Mouse (Mus musculus): ENCODE measurements around the gene Hsd17b2. TPM values are rescaled to one million over a fixed set of nuclear protein-coding genes. Genes with fewer than 3 reads are reported as not detected.
"Not testable (repeated sequence)": the region's sequence is repeated elsewhere in the genome, so short reads cannot be mapped to it uniquely, and the experiment has no call there.

Gene Hsd17b2
- polyA plus RNA-seq, 1 experiment = 3.0 TPM

DNA sequence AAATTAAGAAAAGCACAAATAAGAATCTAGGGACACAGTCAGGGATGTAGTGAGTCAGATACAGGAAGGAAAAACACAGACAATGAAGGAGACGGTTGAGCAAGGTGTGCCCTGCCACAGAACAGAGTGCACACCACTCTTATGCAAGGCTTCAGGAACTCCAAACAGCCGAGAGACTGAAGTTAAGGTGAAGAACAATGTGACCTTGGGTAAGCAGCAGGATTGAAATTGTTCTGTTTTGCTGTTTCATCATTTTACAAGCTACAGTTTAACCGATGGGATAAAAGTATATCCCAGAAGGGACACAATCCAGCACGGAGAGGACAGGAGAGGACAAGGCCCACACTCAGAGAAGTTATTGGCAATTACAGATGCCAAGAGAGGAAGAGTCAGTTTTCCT, 26.5 kb downstream of the Hsd17b2 start:
- Histone ChIP-seq H3K27ac (ENCODE audit: insufficient read depth, low read depth, low read length) (no peak overlapping the region), H3K27me3 (replicated peaks; ENCODE audit: control insufficient read depth, insufficient read depth, low read length) (no peaks in the 10 kb centered on the region), H3K4me1 (ENCODE audit: control insufficient read depth, insufficient read depth, low read length) (peaks cover 3% of the 10 kb centered on the region; the same call in 1 of the 2 replicates), H3K36me3 (ENCODE audit: control insufficient read depth, insufficient read depth, low read length) (no peaks in the 10 kb centered on the region), H3K4me3 (ENCODE audit: insufficient read depth, low read depth, low read length) (no peak overlapping the region)
- TF ChIP-seq POLR2A (IDR thresholded peaks at IDR 0.05; ENCODE audit: low read depth, low read length) = no peak
- TF ChIP-seq CTCF (conservative IDR thresholded peaks at IDR 0.05; ENCODE audit: insufficient read depth, insufficient read length, low read depth, low read length) = no peak
- 58% methylated on average over 4 of the region's 4 CpGs for WGBS
- DNase-seq = peak; percentile 45

DNA sequence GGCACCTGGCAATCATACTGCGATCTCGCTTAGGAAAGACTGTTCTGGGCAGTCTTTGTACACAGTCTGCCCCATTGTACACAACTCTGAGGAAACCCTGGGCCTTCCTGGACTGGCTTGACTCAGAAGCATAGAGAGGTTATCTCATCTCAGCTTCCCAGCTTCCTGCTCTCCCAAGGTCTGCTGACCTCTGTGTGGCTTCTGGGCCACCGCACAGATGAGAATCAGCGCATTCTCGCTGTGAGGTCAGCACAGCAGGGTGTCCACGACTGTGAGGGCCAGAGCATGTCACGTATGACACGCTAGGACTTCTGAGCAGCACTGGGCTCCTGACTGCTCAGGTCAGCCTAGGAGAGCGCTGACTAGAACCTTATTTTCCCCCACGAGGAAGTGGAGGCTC, 29.3 kb downstream of the Hsd17b2 start:
- DNase-seq = no peak
- no peak overlapping the region for H3K4me3 ChIP-seq (ENCODE audit: insufficient read depth, low read depth, low read length)
- no peaks in the 10 kb centered on the region for H3K36me3 ChIP-seq (ENCODE audit: control insufficient read depth, insufficient read depth, low read length)
- H3K27me3 ChIP-seq (replicated peaks; ENCODE audit: control insufficient read depth, insufficient read depth, low read length) = no peaks in the 10 kb centered on the region
- peaks cover 3% of the 10 kb centered on the region; the same call in 1 of the 2 replicates for H3K4me1 ChIP-seq (ENCODE audit: control insufficient read depth, insufficient read depth, low read length)
- 59% methylated on average over 10 of the region's 10 CpGs for WGBS
- H3K27ac ChIP-seq (ENCODE audit: insufficient read depth, low read depth, low read length) = no peak overlapping the region
- TF ChIP-seq CTCF (conservative IDR thresholded peaks at IDR 0.05; ENCODE audit: insufficient read depth, insufficient read length, low read depth, low read length) = no peak
- TF ChIP-seq POLR2A (IDR thresholded peaks at IDR 0.05; ENCODE audit: low read depth, low read length) = no peak

DNA sequence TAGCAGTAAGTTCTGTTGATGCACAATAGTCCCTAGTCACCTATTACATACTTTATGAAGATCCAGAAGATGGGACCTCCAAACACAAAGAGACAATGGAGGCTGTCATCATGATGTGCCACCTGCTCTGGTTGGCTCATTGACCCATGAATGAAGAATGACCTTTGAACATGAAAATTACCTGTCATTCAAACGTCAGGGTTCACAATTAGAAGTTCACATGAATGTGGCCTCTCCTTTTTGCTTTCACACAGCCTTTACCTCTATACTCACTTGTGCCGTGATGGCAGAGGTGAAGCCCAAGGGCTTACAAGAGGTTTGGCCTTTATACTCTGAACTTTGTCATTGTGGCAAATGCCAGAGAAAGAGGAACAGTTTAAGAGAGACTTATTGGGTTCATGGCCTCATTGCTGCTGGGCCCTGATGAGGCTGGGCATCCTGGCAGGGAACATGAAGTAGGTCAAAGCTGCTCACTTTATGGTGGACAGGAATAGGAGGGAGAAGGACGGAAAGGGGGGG, 35.0 kb downstream of the Hsd17b2 start:
- H3K27ac ChIP-seq (ENCODE audit: insufficient read depth, low read depth, low read length) = peak overlapping the region; percentile 76

DNA sequence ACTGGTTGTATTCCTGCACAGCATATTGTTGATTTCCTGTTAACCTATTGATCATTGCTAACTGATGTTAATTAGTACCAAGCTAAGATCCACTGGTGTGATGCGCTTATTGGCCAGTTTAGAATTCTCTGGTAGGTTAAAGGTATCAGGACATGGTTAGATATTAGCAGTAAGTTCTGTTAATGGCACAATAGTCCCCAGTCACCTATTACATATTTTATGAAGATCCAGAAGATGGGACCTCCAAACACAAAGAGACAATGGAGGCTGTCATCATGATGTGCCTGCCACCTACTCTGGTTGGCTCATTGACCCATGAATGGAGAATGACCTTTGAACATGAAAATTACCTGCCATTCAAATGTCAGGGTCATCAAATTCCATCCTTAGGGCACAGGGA, 36.5 kb downstream of the Hsd17b2 start:
- WGBS = 53% methylated on average over 1 of the region's 1 CpGs
- peaks cover 17% of the 10 kb centered on the region; the same call in 1 of the 2 replicates for H3K4me1 ChIP-seq (ENCODE audit: control insufficient read depth, insufficient read depth, low read length)

More for the DNA sequence above, 35.0 kb downstream of the Hsd17b2 start:
- TF ChIP-seq POLR2A (IDR thresholded peaks at IDR 0.05; ENCODE audit: low read depth, low read length) (no peak), CTCF (conservative IDR thresholded peaks at IDR 0.05; ENCODE audit: insufficient read depth, insufficient read length, low read depth, low read length) (no peak)
- peak; percentile 77 for DNase-seq
- Histone ChIP-seq H3K4me3 (ENCODE audit: insufficient read depth, low read depth, low read length) (no peak overlapping the region), H3K4me1 (ENCODE audit: control insufficient read depth, insufficient read depth, low read length) (peaks cover 8% of the 10 kb centered on the region; the same call in 1 of the 2 replicates), H3K36me3 (ENCODE audit: control insufficient read depth, insufficient read depth, low read length) (no peaks in the 10 kb centered on the region), H3K27me3 (replicated peaks; ENCODE audit: control insufficient read depth, insufficient read depth, low read length) (no peaks in the 10 kb centered on the region)
- WGBS = 54% methylated on average over 3 of the region's 3 CpGs

DNA sequence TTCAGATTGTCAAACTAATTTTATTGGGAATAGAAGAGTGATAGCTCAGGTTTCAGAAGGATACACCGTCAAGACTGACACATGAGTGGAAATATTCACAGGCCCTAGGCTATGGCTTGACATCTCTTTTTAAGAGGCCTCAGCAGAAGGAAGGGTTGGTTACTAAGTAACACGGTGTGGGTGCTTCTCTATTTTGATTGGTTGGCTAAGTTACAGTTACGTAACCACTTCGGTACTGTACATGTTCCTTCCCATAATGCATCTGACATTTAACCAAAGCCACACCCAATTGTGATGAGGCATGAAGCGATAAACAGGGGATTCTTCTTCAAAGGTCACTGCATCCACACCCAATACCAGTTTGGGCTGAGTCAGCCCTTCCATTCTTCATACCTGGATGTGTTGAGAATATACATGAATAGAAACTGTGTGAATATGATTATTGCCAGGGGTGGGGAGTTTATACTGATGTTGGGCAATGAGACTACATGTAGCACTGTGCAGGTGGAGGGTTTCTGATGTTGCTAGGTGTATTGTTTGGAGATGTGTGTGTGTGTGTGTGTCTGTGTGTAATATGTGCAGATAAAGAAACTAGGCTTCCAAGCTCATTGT, 38.8 kb downstream of the Hsd17b2 start:
- peak; percentile 64 for DNase-seq
- Histone ChIP-seq H3K36me3 (ENCODE audit: control insufficient read depth, insufficient read depth, low read length) (no peaks in the 10 kb centered on the region), H3K4me3 (ENCODE audit: insufficient read depth, low read depth, low read length) (no peak overlapping the region), H3K27me3 (replicated peaks; ENCODE audit: control insufficient read depth, insufficient read depth, low read length) (no peaks in the 10 kb centered on the region), H3K27ac (ENCODE audit: insufficient read depth, low read depth, low read length) (no peak overlapping the region), H3K4me1 (ENCODE audit: control insufficient read depth, insufficient read depth, low read length) (peaks cover 17% of the 10 kb centered on the region; the same call in 1 of the 2 replicates)
- TF ChIP-seq CTCF (conservative IDR thresholded peaks at IDR 0.05; ENCODE audit: insufficient read depth, insufficient read length, low read depth, low read length) = no peak
- no peak for TF ChIP-seq POLR2A (IDR thresholded peaks at IDR 0.05; ENCODE audit: low read depth, low read length)
- WGBS = 66% methylated on average over 5 of the region's 5 CpGs

More for the DNA sequence above, 36.5 kb downstream of the Hsd17b2 start:
- H3K36me3 ChIP-seq (ENCODE audit: control insufficient read depth, insufficient read depth, low read length); H3K4me3 ChIP-seq (ENCODE audit: insufficient read depth, low read depth, low read length); H3K27me3 ChIP-seq (replicated peaks; ENCODE audit: control insufficient read depth, insufficient read depth, low read length): not testable (repeated sequence)
- DNase-seq = peak; percentile 63
- H3K27ac ChIP-seq (ENCODE audit: insufficient read depth, low read depth, low read length) = peak overlapping the region; percentile 57; the same call in 1 of the 2 replicates

DNA sequence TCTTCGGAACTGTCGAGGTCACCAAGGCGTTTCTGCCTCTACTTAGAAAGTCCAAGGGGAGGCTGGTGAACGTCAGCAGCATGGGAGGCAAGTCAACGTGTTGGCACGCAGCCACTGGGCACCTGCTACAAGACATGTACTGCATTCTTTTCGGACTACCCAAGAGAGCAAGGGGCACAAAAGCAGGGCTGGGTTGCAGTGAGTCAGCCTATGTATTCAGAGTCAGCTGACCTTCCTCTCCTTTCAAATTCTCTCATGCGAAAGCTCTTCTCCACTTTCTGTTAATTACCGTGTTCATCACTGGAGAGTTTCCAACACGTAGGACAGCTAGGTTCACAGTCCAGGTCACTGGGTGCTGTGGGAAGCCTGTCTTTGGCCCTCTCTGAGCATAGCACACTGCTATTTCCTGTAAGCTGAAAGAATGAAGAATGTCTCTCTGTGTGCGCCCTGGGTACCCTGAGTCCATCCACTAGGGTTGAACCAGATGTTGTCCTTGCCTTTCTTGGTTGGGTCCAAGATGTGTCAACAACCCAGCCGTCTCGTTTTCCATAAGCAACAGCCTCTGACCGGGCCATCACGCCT, 40.8 kb downstream of the Hsd17b2 start:
- Histone ChIP-seq H3K27me3 (replicated peaks; ENCODE audit: control insufficient read depth, insufficient read depth, low read length) (no peaks in the 10 kb centered on the region), H3K36me3 (ENCODE audit: control insufficient read depth, insufficient read depth, low read length) (no peaks in the 10 kb centered on the region), H3K4me3 (ENCODE audit: insufficient read depth, low read depth, low read length) (no peak overlapping the region), H3K27ac (ENCODE audit: insufficient read depth, low read depth, low read length) (peak overlapping the region; percentile 43), H3K4me1 (ENCODE audit: control insufficient read depth, insufficient read depth, low read length) (peaks cover 17% of the 10 kb centered on the region; the same call in 1 of the 2 replicates)
- DNase-seq = peak; percentile 89
- TF ChIP-seq CTCF (conservative IDR thresholded peaks at IDR 0.05; ENCODE audit: insufficient read depth, insufficient read length, low read depth, low read length) (no peak), POLR2A (IDR thresholded peaks at IDR 0.05; ENCODE audit: low read depth, low read length) (no peak)
- WGBS = 50% methylated on average over 15 of the region's 15 CpGs

DNA sequence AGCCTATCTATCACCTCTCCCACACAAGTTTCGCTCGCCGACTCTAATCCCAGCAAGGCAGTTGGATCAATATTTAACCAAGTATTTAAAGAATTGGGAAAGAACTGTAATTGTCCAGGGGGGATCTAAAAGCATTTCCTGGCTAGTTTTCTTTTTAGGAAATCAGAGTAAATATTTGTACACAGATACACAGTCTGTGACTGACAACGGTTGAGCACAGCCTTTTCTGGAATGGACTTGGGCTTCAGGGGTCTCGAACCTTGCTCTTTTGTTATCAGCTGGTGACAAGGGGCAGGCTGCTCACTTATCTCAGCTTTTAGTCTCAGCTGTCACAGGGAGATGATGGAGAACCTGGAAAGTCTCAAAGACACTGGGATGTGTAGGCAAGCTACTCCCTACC, 44.9 kb downstream of the Hsd17b2 start:
- TF ChIP-seq POLR2A (IDR thresholded peaks at IDR 0.05; ENCODE audit: low read depth, low read length) (no peak), CTCF (conservative IDR thresholded peaks at IDR 0.05; ENCODE audit: insufficient read depth, insufficient read length, low read depth, low read length) (no peak)
- no peak for DNase-seq
- H3K27ac ChIP-seq (ENCODE audit: insufficient read depth, low read depth, low read length) = no peak overlapping the region; the same call in 1 of the 2 replicates
- H3K36me3 ChIP-seq (ENCODE audit: control insufficient read depth, insufficient read depth, low read length) = no peaks in the 10 kb centered on the region
- WGBS = 78% methylated on average over 5 of the region's 5 CpGs
- peak overlapping the region; percentile 27; the same call in 1 of the 2 replicates for H3K4me3 ChIP-seq (ENCODE audit: insufficient read depth, low read depth, low read length)
- H3K27me3 ChIP-seq (replicated peaks; ENCODE audit: control insufficient read depth, insufficient read depth, low read length) = no peaks in the 10 kb centered on the region
- peaks cover 10% of the 10 kb centered on the region; the same call in 1 of the 2 replicates for H3K4me1 ChIP-seq (ENCODE audit: control insufficient read depth, insufficient read depth, low read length)
